ENCODE assay signal across 15 mouse cellular contexts in genomic region chr9:72534985-72535384, GRCm38 (mm10). TPM values are rescaled to one million over a fixed set of nuclear protein-coding genes. Genes with fewer than 3 reads are reported as not detected.
DNase-seq lines count a peak whose midpoint lies in the region; ATAC-seq and TF ChIP-seq lines count a peak whose summit lies in the region.
"Had no signal": no experiment of that assay in that cellular context is flagged by ENCODE, and none has a peak within 500 bp of the region (broad histone marks: within the 10 kb centered on the region; RNA-seq: fewer than 3 reads in every experiment).

No protein-coding gene starts in this region.

- no peak overlapping the region for H3K4me3 ChIP-seq in liver, embryonic 14.5 days (ENCODE audit: insufficient read depth in 1 of 2, low read depth in 2 of 2, low read length in 2 of 2)
- no peak overlapping the region for H3K4me3 ChIP-seq in liver, embryonic 12.5 days
- peak overlapping the region; percentile 18; the same call in 1 of the 2 replicates for H3K4me3 ChIP-seq in cortical plate, adult 2 months (ENCODE audit: insufficient read depth, low read length)
- peak overlapping the region; percentile 37; the same call in 1 of the 2 replicates for H3K4me3 ChIP-seq in hindbrain, embryonic 15.5 days
- H3K4me3 ChIP-seq in neural tube, embryonic 13.5 days: peak overlapping the region; percentile 35
- H3K4me3 ChIP-seq: heart, embryonic 12.5 days had no signal

- no peaks in the 10 kb centered on the region for H3K9me3 ChIP-seq in liver, embryonic 14.5 days (ENCODE audit: control insufficient read depth, low read length)
- no peaks in the 10 kb centered on the region for H3K9me3 ChIP-seq in liver, embryonic 12.5 days (replicated peaks)
- no peaks in the 10 kb centered on the region for H3K9me3 ChIP-seq in hindbrain, embryonic 15.5 days
- no peaks in the 10 kb centered on the region for H3K9me3 ChIP-seq in neural tube, embryonic 13.5 days
- H3K9me3 ChIP-seq: G1E; heart, embryonic 12.5 days had no signal

- no peak for TF ChIP-seq EP300 in liver, embryonic 14.5 days (IDR thresholded peaks at IDR 0.05; ENCODE audit: low read depth)

- no peak for TF ChIP-seq POLR2A in cortical plate, adult 2 months (IDR thresholded peaks at IDR 0.05; ENCODE audit: extremely low read depth, insufficient read depth, low read length)

- DNase-seq in liver, embryonic 14.5 days (ENCODE audit: low read depth in 3 of 3, low spot score in 3 of 3): no peak
- DNase-seq in heart, postnatal 10 days: no peak
- no peak for DNase-seq in thymus, postnatal 25 days
- DNase-seq: kidney, adult 2 months; layer of hippocampus, postnatal 36 days; liver; right cerebral cortex, postnatal 4 days had no signal

- 0 out of 2 replicates have a peak overlapping the region, but pooled peaks have one; percentile 18 for H3K4me2 ChIP-seq in liver, embryonic 14.5 days (ENCODE audit: low read depth)
- no peak overlapping the region for H3K4me2 ChIP-seq in liver, embryonic 12.5 days
- peak overlapping the region; percentile 61 for H3K4me2 ChIP-seq in hindbrain, embryonic 15.5 days
- H3K4me2 ChIP-seq in neural tube, embryonic 13.5 days: peak overlapping the region; percentile 67

- WGBS in liver, embryonic 14.5 days (ENCODE audit: insufficient replicate concordance): 88% methylated on average over 2 of the region's 2 CpGs
- WGBS in liver, embryonic 12.5 days (ENCODE audit: insufficient replicate concordance): 92% methylated on average over 2 of the region's 2 CpGs
- 85% methylated on average over 2 of the region's 2 CpGs for WGBS in hindbrain, embryonic 15.5 days
- 94% methylated on average over 2 of the region's 2 CpGs for WGBS in neural tube, embryonic 13.5 days

- ATAC-seq in liver, embryonic 14.5 days (ENCODE audit: insufficient read depth): no peak
- no peak for ATAC-seq in liver, embryonic 12.5 days
- no peak for ATAC-seq in hindbrain, embryonic 15.5 days (ENCODE audit: low FRiP score, low read depth)
- ATAC-seq in neural tube, embryonic 13.5 days (ENCODE audit: low read depth): no peak
- no peak for ATAC-seq in megakaryocyte progenitor cell, adult 5-6 weeks (replicated peaks; ENCODE audit: poor library complexity)

- peaks cover 5 to 8% of the 10 kb centered on the region in 2 experiments for H3K4me1 ChIP-seq in liver, embryonic 14.5 days (replicated peaks; ENCODE audit: control insufficient read depth in 2 of 2, insufficient read depth in 2 of 2, low read length in 1 of 2)
- peaks cover 34% of the 10 kb centered on the region for H3K4me1 ChIP-seq in liver, embryonic 12.5 days
- H3K4me1 ChIP-seq in cortical plate, adult 2 months (ENCODE audit: control insufficient read depth, insufficient read depth, low read length): no peaks in the 10 kb centered on the region
- H3K4me1 ChIP-seq in hindbrain, embryonic 15.5 days (replicated peaks): peaks cover 17% of the 10 kb centered on the region
- H3K4me1 ChIP-seq in neural tube, embryonic 13.5 days (replicated peaks): peaks cover 25% of the 10 kb centered on the region

- TF ChIP-seq CTCF in liver, embryonic 14.5 days (IDR thresholded peaks at IDR 0.05; ENCODE audit: low read depth): no peak
- no peak for TF ChIP-seq CTCF in cortical plate, adult 2 months (IDR thresholded peaks at IDR 0.05; ENCODE audit: extremely low read depth, insufficient read depth, low read length)

- no peak overlapping the region for H3K27ac ChIP-seq in liver, embryonic 14.5 days
- H3K27ac ChIP-seq in liver, embryonic 12.5 days: no peak overlapping the region
- no peak overlapping the region for H3K27ac ChIP-seq in cortical plate, adult 2 months (ENCODE audit: insufficient read depth, low read length)
- no peak overlapping the region for H3K27ac ChIP-seq in hindbrain, embryonic 15.5 days (replicated peaks)
- H3K27ac ChIP-seq in neural tube, embryonic 13.5 days (replicated peaks): no peak overlapping the region
- H3K27ac ChIP-seq: stomach, postnatal 0 days had no signal

- H3K9ac ChIP-seq in liver, embryonic 14.5 days (replicated peaks): no peak overlapping the region
- H3K9ac ChIP-seq in liver, embryonic 12.5 days: no peak overlapping the region
- H3K9ac ChIP-seq in hindbrain, embryonic 15.5 days: no peak overlapping the region
- H3K9ac ChIP-seq in neural tube, embryonic 13.5 days: no peak overlapping the region
- H3K9ac ChIP-seq: heart, embryonic 12.5 days had no signal

- intact Hi-C loops in heart, postnatal 10 days (cut with DNase I): loop anchor here (5.0 kb wide), 2 partner anchors 78 to 137 kb away; no protein-coding TSS in a partner anchor

- H3K36me3 ChIP-seq in liver, embryonic 14.5 days (replicated peaks; ENCODE audit: control insufficient read depth, insufficient read depth, low read depth): no peaks in the 10 kb centered on the region
- H3K36me3 ChIP-seq in liver, embryonic 12.5 days: no peaks in the 10 kb centered on the region
- H3K36me3 ChIP-seq in hindbrain, embryonic 15.5 days: no peaks in the 10 kb centered on the region
- H3K36me3 ChIP-seq in neural tube, embryonic 13.5 days: no peaks in the 10 kb centered on the region
- H3K36me3 ChIP-seq: heart, embryonic 12.5 days had no signal

- no peaks in the 10 kb centered on the region for H3K27me3 ChIP-seq in liver, embryonic 14.5 days (ENCODE audit: control insufficient read depth, insufficient read depth, low read length)
- H3K27me3 ChIP-seq in liver, embryonic 12.5 days (replicated peaks): no peaks in the 10 kb centered on the region
- no peaks in the 10 kb centered on the region for H3K27me3 ChIP-seq in hindbrain, embryonic 15.5 days
- no peaks in the 10 kb centered on the region for H3K27me3 ChIP-seq in neural tube, embryonic 13.5 days
- H3K27me3 ChIP-seq: heart, embryonic 12.5 days had no signal

RNA-seq across cellular contexts. Expression of gene Rfx7, which starts 2.9 kb away (rescaled TPM):
- polyA plus RNA-seq in liver, embryonic 14.5 days (2012; rRNA removed): 2.7 and 3.1 TPM in 2 replicates
- polyA plus RNA-seq in liver, embryonic 14.5 days (2014; fragmentation: Nextera tagmentation; extraction: Ambion mirVana): 3.2 and 3.9 TPM in 2 replicates
- 5.7 and 7.0 TPM in 2 replicates for polyA plus RNA-seq in liver, embryonic 12.5 days (2016; fragmentation: Nextera tagmentation; extraction: Ambion mirVana)
- polyA plus RNA-seq in cortical plate, adult 2 months (2012; rRNA removed): 15.6 and 16.0 TPM in 2 replicates
- 15.0 and 15.4 TPM in 2 replicates for polyA plus RNA-seq in hindbrain, embryonic 15.5 days (2015; fragmentation: Nextera tagmentation; extraction: Ambion mirVana)
- polyA plus RNA-seq in neural tube, embryonic 13.5 days (2015; fragmentation: Nextera tagmentation; extraction: Ambion mirVana): 15.0 and 17.2 TPM in 2 replicates
- total RNA-seq in megakaryocyte progenitor cell, adult 5-6 weeks (2015): 93.5 and 101 TPM in 2 replicates
- total RNA-seq in megakaryocyte progenitor cell, adult 5-6 weeks (2017): 21.9 and 23.9 TPM in 2 replicates
- 10 to 100 TPM; 15.3 to 16.5 TPM for total RNA-seq in heart, postnatal 10 days (2021)

RNA-seq across cellular contexts. Expression of gene Tex9, which starts 43.0 kb away (rescaled TPM):
- 3.0 and 3.8 TPM in 2 replicates for polyA plus RNA-seq in liver, embryonic 14.5 days (2012; rRNA removed)
- 6.4 and 6.6 TPM in 2 replicates for polyA plus RNA-seq in liver, embryonic 14.5 days (2014; fragmentation: Nextera tagmentation; extraction: Ambion mirVana)
- polyA plus RNA-seq in liver, embryonic 12.5 days (2016; fragmentation: Nextera tagmentation; extraction: Ambion mirVana): 9.1 and 11.4 TPM in 2 replicates
- polyA plus RNA-seq in cortical plate, adult 2 months (2012; rRNA removed): 14.1 and 15.1 TPM in 2 replicates
- 28.8 and 37.9 TPM in 2 replicates for polyA plus RNA-seq in hindbrain, embryonic 15.5 days (2015; fragmentation: Nextera tagmentation; extraction: Ambion mirVana)
- polyA plus RNA-seq in neural tube, embryonic 13.5 days (2015; fragmentation: Nextera tagmentation; extraction: Ambion mirVana): 36.4 and 38.6 TPM in 2 replicates
- total RNA-seq in megakaryocyte progenitor cell, adult 5-6 weeks (2015): 8.8 and 17.7 TPM in 2 replicates
- total RNA-seq in megakaryocyte progenitor cell, adult 5-6 weeks (2017): 23.1 and 38.9 TPM in 2 replicates
- 1 to 10 TPM; 4.2 to 4.7 TPM for total RNA-seq in heart, postnatal 10 days (2021)

Comparison
In these comparisons a context has a peak if more than half of its experiments do, and no peak if none do; other contexts are left out.
1. H3K4me3 ChIP-seq: peak in cortical plate, adult 2 months (single experiment), hindbrain, embryonic 15.5 days (single experiment) and neural tube, embryonic 13.5 days (single experiment); none in liver, embryonic 14.5 days (0 of 2) and liver, embryonic 12.5 days (single experiment).